Comparison of ENCODE assay signal across 10 mouse cellular contexts in genomic region chr6:38949683-38950161, GRCm38 (mm10).
DNase-seq lines count a peak whose midpoint lies in the region; ATAC-seq lines count a peak whose summit lies in the region.
"Had no signal": no experiment of that assay in that cellular context is flagged by ENCODE, and none has a peak within 500 bp of the region (broad histone marks: within the 10 kb centered on the region; RNA-seq: fewer than 3 reads in every experiment).

No protein-coding gene starts in this region.

- H3K9ac ChIP-seq in lung, embryonic 16.5 days (ENCODE audit: low read length), result no peak overlapping the region
- H3K9ac ChIP-seq: embryonic facial prominence, embryonic 13.5 days; hindbrain, embryonic 15.5 days had no signal

- DNase-seq in adrenal gland, postnatal 14 days, result peak; percentile 50
- DNase-seq in kidney, adult 9 months, result peak; percentile 58
- no peak for DNase-seq in right cerebral cortex, postnatal 36 days (ENCODE audit: low spot score in 2 of 2)
- DNase-seq in limb, embryonic 10.5 days (ENCODE audit: low spot score), result no peak

- ATAC-seq in erythroblast, adult 5-6 weeks (replicated peaks; ENCODE audit: low FRiP score, poor library complexity, severe bottlenecking), result peak; percentile 59
- ATAC-seq in lung, embryonic 16.5 days (ENCODE audit: low read depth), result peak; percentile 81
- no peak for ATAC-seq in frontal cortex, adult (ENCODE audit: low TSS enrichment)
- ATAC-seq in inflammation-experienced regulatory T-cells, adult 6 months, result no peak

- H3K9me3 ChIP-seq in lung, embryonic 16.5 days (ENCODE audit: control insufficient read depth, low read length), result no peaks in the 10 kb centered on the region
- H3K9me3 ChIP-seq in limb, embryonic 10.5 days (replicated peaks), result no peaks in the 10 kb centered on the region
- H3K9me3 ChIP-seq: embryonic facial prominence, embryonic 13.5 days; hindbrain, embryonic 15.5 days had no signal

- no peaks in the 10 kb centered on the region for H3K36me3 ChIP-seq in lung, embryonic 16.5 days (ENCODE audit: control insufficient read depth, insufficient read depth, low read length)
- no peaks in the 10 kb centered on the region for H3K36me3 ChIP-seq in limb, embryonic 10.5 days
- H3K36me3 ChIP-seq: embryonic facial prominence, embryonic 13.5 days; hindbrain, embryonic 15.5 days had no signal

- H3K27me3 ChIP-seq in lung, embryonic 16.5 days (ENCODE audit: control insufficient read depth, insufficient read depth, low read depth, low read length), result no peaks in the 10 kb centered on the region
- no peaks in the 10 kb centered on the region for H3K27me3 ChIP-seq in limb, embryonic 10.5 days (ENCODE audit: low read depth, poor library complexity, severe bottlenecking)
- H3K27me3 ChIP-seq: embryonic facial prominence, embryonic 13.5 days; hindbrain, embryonic 15.5 days had no signal

- whole genome bisulfite sequencing in lung, embryonic 16.5 days, result 26% methylated on average over 5 of the region's 5 CpGs
- WGBS in limb, embryonic 10.5 days, result 29% methylated on average over 5 of the region's 5 CpGs

- H3K27ac ChIP-seq in lung, embryonic 16.5 days (ENCODE audit: low read length), result peak overlapping the region; percentile 81
- H3K27ac ChIP-seq in limb, embryonic 10.5 days, result no peak overlapping the region
- H3K27ac ChIP-seq: embryonic facial prominence, embryonic 13.5 days; hindbrain, embryonic 15.5 days had no signal

- H3K4me3 ChIP-seq in lung, embryonic 16.5 days (ENCODE audit: low read length), result no peak overlapping the region
- H3K4me3 ChIP-seq in limb, embryonic 10.5 days, result no peak overlapping the region
- H3K4me3 ChIP-seq: embryonic facial prominence, embryonic 13.5 days; hindbrain, embryonic 15.5 days had no signal

- peaks cover 19% of the 10 kb centered on the region for H3K4me1 ChIP-seq in lung, embryonic 16.5 days (replicated peaks; ENCODE audit: control insufficient read depth, insufficient read depth, low read length)
- peaks cover 9% of the 10 kb centered on the region for H3K4me1 ChIP-seq in limb, embryonic 10.5 days
- H3K4me1 ChIP-seq: embryonic facial prominence, embryonic 13.5 days; hindbrain, embryonic 15.5 days had no signal

- H3K4me2 ChIP-seq in lung, embryonic 16.5 days (ENCODE audit: low read depth, low read length), result no peak overlapping the region
- H3K4me2 ChIP-seq: embryonic facial prominence, embryonic 13.5 days; hindbrain, embryonic 15.5 days had no signal

Comparison
In these comparisons a context has a peak if more than half of its experiments do, and no peak if none do; other contexts are left out.
1. DNase-seq: peak in adrenal gland, postnatal 14 days (single experiment) and kidney, adult 9 months (single experiment); none in right cerebral cortex, postnatal 36 days (0 of 2) and limb, embryonic 10.5 days (single experiment).
2. ATAC-seq: peak in erythroblast, adult 5-6 weeks (single experiment) and lung, embryonic 16.5 days (single experiment); none in frontal cortex, adult (single experiment) and inflammation-experienced regulatory T-cells, adult 6 months (single experiment).